Mouse (Mus musculus) ovary, postnatal 10 days (tissue): ENCODE results near the gene Mcu.

Source experiments
- DNase-seq: peaks from one replicate; pipeline ENCODE4 v3.0.0; 2022; ENCODE audit warnings: low spot score

The Mcu gene

DNA sequence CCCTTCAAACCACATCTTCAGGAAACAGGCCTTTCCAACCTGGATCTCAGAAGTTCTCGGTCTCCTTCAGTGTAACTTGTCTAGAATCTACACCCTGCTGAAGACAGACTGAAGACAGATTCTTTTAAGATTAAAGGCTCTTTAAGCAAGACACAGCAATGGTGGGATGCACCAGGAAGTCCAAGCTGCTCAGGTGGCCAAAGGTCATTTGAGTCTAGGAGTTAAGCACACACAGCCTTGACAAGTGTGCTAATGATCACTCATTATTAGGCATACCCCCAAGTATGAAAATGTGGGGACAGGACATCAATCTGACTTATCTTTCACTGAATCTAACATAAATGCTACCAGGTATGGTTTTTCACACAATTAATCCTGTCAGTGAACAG lies 47.0 kb downstream of the Mcu start:
- DNase-seq: no peak

GRCm38 (mm10) chr10:59568665-59569480 lies 47.6 kb downstream of the Mcu start:
- no peak for DNase-seq

DNA sequence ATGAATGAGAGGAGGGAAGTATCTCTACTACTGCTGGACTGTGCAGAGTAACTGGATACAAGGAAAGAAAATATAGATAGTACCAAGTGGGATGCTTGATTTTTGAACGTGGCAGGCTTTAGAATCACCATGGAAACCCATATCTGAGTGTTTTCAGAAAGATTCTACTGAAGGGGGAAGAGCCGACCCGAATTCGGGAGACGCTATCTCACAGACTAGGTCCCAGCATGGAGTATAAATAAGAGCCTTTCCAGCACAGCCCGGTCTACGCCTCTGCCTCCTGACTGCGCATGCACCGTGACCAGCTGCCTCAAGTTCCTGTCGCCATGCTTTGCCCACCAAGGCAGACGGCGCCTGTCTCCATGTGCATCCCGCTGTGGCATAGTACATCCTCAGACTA lies 49.5 kb downstream of the Mcu start:
- no peak for DNase-seq

DNA sequence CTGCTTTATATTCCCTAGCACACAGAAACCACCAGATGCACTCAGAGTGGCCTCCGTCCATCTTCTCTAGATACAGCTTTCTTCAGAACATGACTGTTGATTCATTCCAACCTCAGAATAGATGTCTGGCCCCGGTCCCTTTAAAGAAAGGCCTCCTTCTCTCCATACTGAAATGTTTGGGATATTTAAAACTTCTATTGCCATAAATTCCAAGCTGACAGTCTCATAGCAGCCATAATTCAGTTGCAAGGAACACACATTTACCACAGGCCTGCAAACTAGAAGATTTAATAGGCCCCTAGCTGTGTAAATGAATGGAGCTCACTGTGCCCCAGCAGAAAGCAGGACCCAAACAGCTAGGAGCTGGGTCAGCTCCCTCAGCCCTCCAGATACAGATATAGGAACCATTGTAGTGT lies 50.5 kb downstream of the Mcu start:
- DNase-seq: no peak

GRCm38 (mm10) chr10:59564551-59564950 lies 51.9 kb downstream of the Mcu start:
- DNase-seq: no peak

DNA sequence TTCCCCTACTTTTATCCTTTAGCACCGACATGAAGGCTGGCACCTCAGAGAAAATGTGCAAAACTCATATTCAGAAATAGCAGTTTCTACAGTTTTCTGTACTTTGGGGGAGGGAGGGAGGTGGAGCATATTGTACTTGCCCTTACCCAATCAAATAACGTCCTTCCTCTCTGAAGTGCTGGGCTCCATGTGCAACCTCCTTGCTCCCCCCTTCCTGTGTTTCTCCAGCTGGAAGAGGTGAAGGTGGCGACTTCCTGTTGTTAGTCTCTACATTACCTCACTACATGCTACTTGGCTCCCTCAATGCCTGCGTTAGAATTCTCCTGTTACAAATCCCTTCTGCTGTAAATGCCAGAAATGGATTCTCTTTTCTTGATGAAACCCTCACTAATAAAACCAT lies 54.0 kb downstream of the Mcu start:
- no peak for DNase-seq

GRCm38 (mm10) chr10:59560126-59560525 lies 56.4 kb downstream of the Mcu start:
- no peak for DNase-seq

- DNase-seq: no peak
Measured at GRCm38 (mm10) chr10:59558602-59559001, 57.9 kb downstream of the Mcu start.

GRCm38 (mm10) chr10:59558164-59558563 lies 58.3 kb downstream of the Mcu start:
- no peak for DNase-seq

- DNase-seq: no peak
Measured at GRCm38 (mm10) chr10:59556541-59556940, 60.0 kb downstream of the Mcu start.

DNA sequence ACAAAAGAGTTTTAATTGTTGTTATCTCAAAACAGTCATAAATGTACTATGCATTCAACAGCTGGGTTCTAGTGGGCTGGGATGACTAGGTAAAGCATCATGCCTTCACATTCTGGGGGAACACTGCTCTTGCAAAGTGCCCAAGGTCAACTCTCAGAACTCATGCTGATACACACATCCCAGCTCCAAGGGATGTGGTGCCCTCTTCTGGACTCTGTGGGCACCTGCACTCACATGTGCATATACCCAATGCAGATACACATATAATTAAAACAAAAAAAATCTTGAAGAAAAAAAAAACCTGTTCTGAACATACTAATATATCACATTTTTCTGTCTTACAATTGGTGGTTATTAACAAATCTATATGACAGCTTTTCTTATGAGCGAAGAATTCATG lies 62.2 kb downstream of the Mcu start:
- DNase-seq: no peak

DNA sequence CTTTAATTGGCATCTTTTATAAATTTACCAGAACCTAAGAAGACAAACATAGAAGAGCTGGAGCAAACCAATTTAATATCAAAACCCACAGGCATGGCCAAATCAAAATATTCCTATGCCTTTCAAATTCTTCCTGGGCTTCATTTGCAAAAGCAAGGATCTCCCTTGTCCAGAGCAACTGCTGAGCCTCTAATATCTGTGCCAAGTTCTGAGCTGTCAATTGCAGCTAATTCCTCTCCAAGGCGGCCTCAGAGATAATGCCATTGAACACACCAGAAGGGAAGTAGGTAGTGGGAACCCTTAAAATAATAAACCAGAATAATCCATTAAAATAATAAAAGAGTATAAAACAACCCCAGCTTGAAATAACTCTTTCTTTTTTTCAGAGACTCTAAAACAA lies 64.0 kb downstream of the Mcu start:
- DNase-seq: no peak

GRCm38 (mm10) chr10:59548768-59549333 lies 67.6 kb downstream of the Mcu start:
- DNase-seq: no peak

DNA sequence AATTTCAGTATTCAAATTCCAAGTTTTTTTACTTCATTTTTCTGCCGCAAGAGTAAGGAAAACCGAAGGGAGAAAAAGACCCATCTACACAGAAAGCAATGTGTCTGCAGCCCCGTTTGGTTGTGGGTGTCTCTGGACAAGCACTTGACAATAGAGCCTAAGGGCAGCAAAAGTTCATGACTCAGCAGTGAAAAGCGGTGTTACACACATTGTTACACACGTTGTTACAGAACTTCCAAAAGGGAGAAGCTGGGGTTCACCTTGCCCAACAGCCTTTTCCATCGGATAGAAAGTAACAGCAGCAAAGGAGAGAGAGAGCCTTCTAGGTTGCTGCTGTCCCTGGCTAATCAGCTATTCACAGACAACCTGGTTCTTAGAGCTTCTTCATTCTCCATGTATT lies 68.3 kb downstream of the Mcu start:
- DNase-seq: no peak

- DNase-seq: no peak
Measured at GRCm38 (mm10) chr10:59547426-59547825, 69.1 kb downstream of the Mcu start.

- DNase-seq: no peak
Measured at GRCm38 (mm10) chr10:59545169-59545568, 71.3 kb downstream of the Mcu start.

GRCm38 (mm10) chr10:59543351-59543750 lies 73.1 kb downstream of the Mcu start:
- no peak for DNase-seq

GRCm38 (mm10) chr10:59541466-59541865 lies 75.0 kb downstream of the Mcu start:
- DNase-seq: no peak

DNA sequence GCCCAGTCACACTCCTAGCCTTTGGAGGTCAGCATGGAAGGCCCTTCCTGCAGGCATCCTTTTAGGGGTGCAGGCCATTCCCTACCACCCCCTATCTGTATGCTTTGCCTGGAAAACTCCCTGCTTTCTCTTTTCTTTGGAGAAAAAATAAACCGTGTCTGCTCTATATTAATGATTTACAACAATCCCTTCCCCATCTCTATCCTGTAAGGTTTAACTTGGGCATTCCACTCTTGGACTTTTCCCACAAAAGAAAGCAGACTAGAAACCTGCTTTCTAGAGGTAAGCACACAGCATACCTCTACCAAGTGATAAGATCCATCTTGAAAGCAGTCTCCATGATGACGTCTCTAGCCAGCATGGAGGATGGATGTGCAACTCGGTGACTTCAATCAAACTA lies 75.9 kb downstream of the Mcu start:
- no peak for DNase-seq

GRCm38 (mm10) chr10:59540081-59540480 lies 76.4 kb downstream of the Mcu start:
- no peak for DNase-seq

DNA sequence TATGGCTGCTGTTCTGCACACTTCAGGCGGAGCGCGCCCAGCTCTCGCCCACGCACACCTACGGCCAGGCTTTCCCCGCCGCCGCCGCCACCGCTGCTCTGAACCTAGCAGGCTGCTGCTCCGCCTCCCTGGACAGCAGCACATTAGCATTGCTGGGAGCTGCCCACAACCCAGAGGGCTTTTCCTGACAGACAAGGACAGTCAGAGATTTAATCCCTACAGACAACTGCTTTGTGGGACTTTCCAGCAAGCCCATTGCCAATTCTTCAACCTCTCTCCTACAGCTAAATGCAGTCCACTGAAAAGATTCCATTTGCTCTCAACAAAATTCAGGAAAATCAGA lies 77.0 kb downstream of the Mcu start:
- peak; percentile 10 for DNase-seq

DNA sequence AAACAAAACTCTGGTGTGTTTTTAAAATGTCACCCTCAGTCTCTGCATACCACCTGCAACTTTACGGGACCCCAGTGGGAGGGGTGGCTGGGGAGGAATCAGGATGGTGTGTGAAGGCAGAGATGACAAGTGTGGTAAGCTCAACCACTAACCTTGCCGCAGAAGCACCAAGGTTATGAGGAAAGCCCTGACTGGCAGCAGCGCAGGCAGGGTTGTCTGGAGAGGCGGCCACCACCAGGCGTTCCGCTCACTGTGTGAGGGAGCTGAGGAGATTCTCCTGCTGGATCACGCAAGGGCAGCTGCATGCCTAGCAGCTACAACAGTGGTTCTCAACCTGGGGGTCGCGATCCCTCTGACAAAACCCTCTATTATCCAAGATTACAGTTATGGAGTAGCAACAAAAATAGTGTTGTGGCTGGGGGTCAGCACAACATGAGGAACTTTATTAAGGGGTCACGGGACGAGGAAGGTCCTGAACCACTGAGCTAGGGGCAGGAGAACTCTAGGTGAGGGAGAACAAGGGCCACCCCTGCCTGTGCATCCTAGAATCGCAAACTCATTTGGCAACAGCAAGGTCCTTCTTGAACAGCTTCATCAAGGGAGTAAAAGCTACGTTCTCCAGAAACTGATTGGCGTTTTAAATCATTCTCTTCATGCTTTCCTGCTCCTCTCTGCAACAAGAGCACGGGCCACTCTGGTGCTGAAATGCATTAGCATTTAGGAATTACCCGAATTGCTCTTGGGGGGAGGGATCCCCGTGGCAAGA lies 77.5 kb downstream of the Mcu start:
- DNase-seq: no peak

DNA sequence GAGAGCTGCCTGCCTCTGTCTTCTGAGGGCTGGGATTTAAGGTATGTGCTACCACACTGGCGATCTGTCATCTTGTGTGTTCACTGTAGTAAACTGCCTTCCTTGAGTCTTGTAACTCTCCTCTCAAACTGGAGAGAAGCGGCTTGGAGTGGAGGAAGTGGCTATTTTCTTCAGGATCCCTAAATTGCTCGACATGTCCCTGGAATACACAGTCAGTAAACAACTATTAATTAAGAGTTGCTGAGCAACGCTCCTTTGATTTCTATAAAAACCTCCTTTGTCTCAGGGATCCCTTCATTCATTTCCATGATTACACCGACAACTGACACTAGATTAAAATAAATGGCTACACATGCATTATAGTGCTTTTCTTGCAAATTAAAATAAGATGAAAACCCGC lies 78.4 kb downstream of the Mcu start:
- DNase-seq: no peak
